Mouse (Mus musculus): ENCODE measurements around the gene Sulf2. TPM values are rescaled to one million over a fixed set of nuclear protein-coding genes. Genes with fewer than 3 reads are reported as not detected.

The Sulf2 gene
- total RNA-seq (2012; rRNA removed): not detected in 2 replicates
- polyA plus RNA-seq (2012; ENCODE audit: insufficient read depth in 1 of 2, insufficient read length in 2 of 2, low read depth in 1 of 2, low replicate concordance in 2 of 2, missing spikeins in 1 of 2): not detected

GRCm38 (mm10) chr2:166155454-166155815 is at the start of gene Sulf2:
TSS of gene Sulf2 (minus strand) at chr2:166155663.
- H3K4me1 ChIP-seq (ENCODE audit: control insufficient read depth in 1 of 2, insufficient read depth in 2 of 2, low read length in 2 of 2): no peaks in the 10 kb centered on the region
- no peaks in the 10 kb centered on the region; a peak in 1 of 4 replicates for H3K27me3 ChIP-seq (ENCODE audit: control insufficient read depth in 1 of 2, insufficient read depth in 2 of 2, low read length in 2 of 2)
- H3K4me3 ChIP-seq (ENCODE audit: control insufficient read depth in 1 of 2, insufficient read depth in 1 of 2, low read depth in 2 of 2, low read length in 2 of 2): no peak within 1 kb of the TSS
- no peaks in the 10 kb centered on the region for H3K79me2 ChIP-seq (ENCODE audit: control insufficient read depth, insufficient read depth, low read length, poor library complexity)
- no peak within 1 kb of the TSS for H3K9ac ChIP-seq (ENCODE audit: control insufficient read depth, low read depth, low read length, poor library complexity, severe bottlenecking)
- TF ChIP-seq CHD2 (IDR thresholded peaks at IDR 0.05; ENCODE audit: low read length) (no peak), MAFK (IDR thresholded peaks at IDR 0.05; ENCODE audit: borderline replicate concordance, low read depth, low read length) (no peak), NELFE (IDR thresholded peaks at IDR 0.05; ENCODE audit: low read depth, low read length) (no peak), TAL1 (IDR thresholded peaks at IDR 0.05; ENCODE audit: low read length) (no peak), USF1 (IDR thresholded peaks at IDR 0.05; ENCODE audit: low read depth, low read length) (no peak), TCF12 (IDR thresholded peaks at IDR 0.05; ENCODE audit: low read depth, low read length) (no peak), GABPA (IDR thresholded peaks at IDR 0.05; ENCODE audit: low read depth, low read length) (no peak), ELF1 (IDR thresholded peaks at IDR 0.05; ENCODE audit: low read depth, low read length) (no peak)
- no peak within 1 kb of the TSS for H3K27ac ChIP-seq (ENCODE audit: control insufficient read depth, low read depth, low read length)
- DNase-seq (ENCODE audit: low read depth, low spot score): no peak
- H3K36me3 ChIP-seq (ENCODE audit: control insufficient read depth in 1 of 2, insufficient read depth in 2 of 2, low read length in 2 of 2): no peaks in the 10 kb centered on the region
- H3K9me3 ChIP-seq (replicated peaks; ENCODE audit: insufficient read depth, low read length): no peaks in the 10 kb centered on the region

GRCm38 (mm10) chr2:166204174-166204573 is 48.7 kb upstream of the Sulf2 start:
- no peaks in the 10 kb centered on the region for H3K9me3 ChIP-seq (replicated peaks; ENCODE audit: insufficient read depth, low read length)

More at GRCm38 (mm10) chr2:166204174-166204573, 48.7 kb upstream of the Sulf2 start:
- no peak overlapping the region for H3K4me3 ChIP-seq (ENCODE audit: control insufficient read depth in 1 of 2, insufficient read depth in 1 of 2, low read depth in 2 of 2, low read length in 2 of 2)
- no peaks in the 10 kb centered on the region for H3K27me3 ChIP-seq (ENCODE audit: control insufficient read depth in 1 of 2, insufficient read depth in 2 of 2, low read length in 2 of 2)
- no peaks in the 10 kb centered on the region for H3K4me1 ChIP-seq (ENCODE audit: control insufficient read depth in 1 of 2, insufficient read depth in 2 of 2, low read length in 2 of 2)
- no peak overlapping the region for H3K9ac ChIP-seq (ENCODE audit: control insufficient read depth, low read depth, low read length, poor library complexity, severe bottlenecking)
- H3K36me3 ChIP-seq (ENCODE audit: control insufficient read depth in 1 of 2, insufficient read depth in 2 of 2, low read length in 2 of 2): no peaks in the 10 kb centered on the region
- no peaks in the 10 kb centered on the region for H3K79me2 ChIP-seq (ENCODE audit: control insufficient read depth, insufficient read depth, low read length, poor library complexity)
- no peak for TF ChIP-seq GABPA (IDR thresholded peaks at IDR 0.05; ENCODE audit: low read depth, low read length)
- no peak for TF ChIP-seq TBP (IDR thresholded peaks at IDR 0.05; ENCODE audit: low read depth, low read length)
- no peak for TF ChIP-seq MEF2A (IDR thresholded peaks at IDR 0.05; ENCODE audit: extremely low read depth, insufficient replicate concordance, low read depth, low read length, poor library complexity, severe bottlenecking)
- TF ChIP-seq SIN3A (IDR thresholded peaks at IDR 0.05; ENCODE audit: low read length): no peak
- no peak for TF ChIP-seq RCOR1 (IDR thresholded peaks at IDR 0.05; ENCODE audit: low read depth, low read length)
- no peak for TF ChIP-seq POLR2AphosphoS2 (IDR thresholded peaks at IDR 0.05; ENCODE audit: low read length)
- TF ChIP-seq UBTF (IDR thresholded peaks at IDR 0.05; ENCODE audit: borderline replicate concordance, insufficient read depth, low read depth, low read length): no peak
- no peak for TF ChIP-seq POLR2A (IDR thresholded peaks at IDR 0.05; ENCODE audit: control insufficient read depth in 1 of 2, insufficient read depth in 1 of 2, low read depth in 1 of 2, low read length in 2 of 2, poor library complexity in 1 of 2)
- no peak for TF ChIP-seq ETS1 (IDR thresholded peaks at IDR 0.05; ENCODE audit: low read depth, low read length)
- TF ChIP-seq ZKSCAN1 (IDR thresholded peaks at IDR 0.05; ENCODE audit: low read depth, low read length): no peak
- TF ChIP-seq CHD2 (IDR thresholded peaks at IDR 0.05; ENCODE audit: low read length): no peak
- TF ChIP-seq NELFE (IDR thresholded peaks at IDR 0.05; ENCODE audit: low read depth, low read length): no peak
- no peak for TF ChIP-seq SMC3 (IDR thresholded peaks at IDR 0.05; ENCODE audit: low read depth, low read length)
- no peak for TF ChIP-seq E2F4 (IDR thresholded peaks at IDR 0.05; ENCODE audit: borderline replicate concordance, low read depth, low read length)
- no peak for TF ChIP-seq JUND (IDR thresholded peaks at IDR 0.05; ENCODE audit: low read depth, low read length)
- TF ChIP-seq MXI1 (IDR thresholded peaks at IDR 0.05; ENCODE audit: low read depth, low read length): no peak
- no peak for TF ChIP-seq ZMIZ1 (IDR thresholded peaks at IDR 0.05; ENCODE audit: low read depth, low read length)
- TF ChIP-seq CTCF (IDR thresholded peaks at IDR 0.05 in 2 of 3, conservative IDR thresholded peaks at IDR 0.05 in 1 of 3; ENCODE audit: control insufficient read depth in 1 of 3, insufficient read depth in 1 of 3, low read depth in 2 of 3, low read length in 3 of 3, poor library complexity in 1 of 3, severe bottlenecking in 1 of 3): no peak
- H3K27ac ChIP-seq (ENCODE audit: control insufficient read depth, low read depth, low read length): no peak overlapping the region
- DNase-seq (ENCODE audit: low read depth, low spot score): no peak
